Mouse (Mus musculus) Patski (cell line): Measurements from ENCODE around the gene Btg1. TPM values are rescaled to one million over a fixed set of nuclear protein-coding genes. Genes with fewer than 3 reads are reported as not detected.

Source experiments
- ATAC-seq: fragments of 100-300 bp; one replicate; pipeline ENCODE4 v1.8.0; 2021
- CTCF ChIA-PET: fragments of 350-600 bp; sonication (Branson Sonifier 250); formaldehyde crosslinking; loops from one replicate; lab custom pipeline; 2022; ENCODE audit warnings: inconsistent platforms; lab: Charles Lee
- POLR2A ChIA-PET: fragments of 350-600 bp; sonication (Branson Sonifier 250); formaldehyde crosslinking; loops from one replicate; lab custom pipeline; 2022; ENCODE audit warnings: antibody characterized with exemption, inconsistent platforms; lab: Charles Lee
- DNase-seq: peaks from one replicate; pipeline ENCODE4 v3.0.0-alpha.2; 2011; ENCODE audit warnings: low read depth, low spot score
- H3K27me3 ChIP-seq: fragments of 371-371 bp; one replicate; pipeline ENCODE4 v1.5.1; 2021
- CTCF ChIP-seq: fragments of 100-300 bp; IDR thresholded peaks from one replicate; pipeline ENCODE4 v1.5.1; 2021
- in situ Hi-C: fragments of 300-500 bp; cut with MboI; formaldehyde crosslinking; loops from 3 replicates; pipeline ENCODE4 v1.11.1; 2018; ENCODE audit warnings: low pct_unique_long_range_greater_than_20kb, mixed read lengths
- polyA plus RNA-seq: library from polyadenylated mRNA; unstranded; gene quantifications from one replicate; pipeline ENCODE4 v1.2.3, GENCODE M21; 2021

Gene Btg1
- polyA plus RNA-seq, 1 experiment from 2014 or later = 91.5 TPM

- TF ChIP-seq CTCF = no peak
- ChIA-PET POLR2A (interaction anchor here (0.6 kb wide), 1 partner anchor 13 kb away, joined by 3 read pairs; no protein-coding TSS in a partner anchor), CTCF (interaction anchor here (0.9 kb wide), 1 partner anchor 9 kb away, joined by 3 read pairs; no protein-coding TSS in a partner anchor)
- in situ Hi-C loops = no loop called here
- DNase-seq = no peak
- no peaks in the 10 kb centered on the region for H3K27me3 ChIP-seq
- no peak for ATAC-seq
These were observed 38.3 kb downstream of the Btg1 start for GRCm38 (mm10) chr10:96655066-96655465.

DNA sequence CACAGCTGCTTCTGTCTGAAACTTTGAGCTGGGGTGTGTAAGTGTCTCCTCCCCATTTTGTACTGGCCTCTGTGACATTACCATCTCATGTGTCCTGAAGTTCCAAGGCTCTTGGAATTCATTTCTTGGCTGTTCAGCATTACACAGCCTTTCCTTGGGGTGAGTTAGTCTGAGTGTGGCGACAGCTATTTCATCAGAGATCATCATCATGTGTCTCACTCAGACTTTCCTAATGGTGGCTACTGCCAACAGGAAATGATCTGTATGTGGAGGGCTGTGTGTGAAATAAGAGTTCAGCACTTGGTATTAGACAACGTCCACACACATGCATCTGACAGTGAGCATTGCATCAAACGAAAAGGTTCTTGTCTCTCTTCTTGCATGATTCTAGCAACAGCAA lies 39.4 kb downstream of the Btg1 start:
- H3K27me3 ChIP-seq = no peaks in the 10 kb centered on the region
- no peak for TF ChIP-seq CTCF
- in situ Hi-C loops = no loop called here
- ATAC-seq = no peak
- ChIA-PET POLR2A (no interaction called here), CTCF (interaction anchor here (0.8 kb wide), 1 partner anchor 14 kb away, joined by 3 read pairs; no protein-coding TSS in a partner anchor)
- no peak for DNase-seq

DNA sequence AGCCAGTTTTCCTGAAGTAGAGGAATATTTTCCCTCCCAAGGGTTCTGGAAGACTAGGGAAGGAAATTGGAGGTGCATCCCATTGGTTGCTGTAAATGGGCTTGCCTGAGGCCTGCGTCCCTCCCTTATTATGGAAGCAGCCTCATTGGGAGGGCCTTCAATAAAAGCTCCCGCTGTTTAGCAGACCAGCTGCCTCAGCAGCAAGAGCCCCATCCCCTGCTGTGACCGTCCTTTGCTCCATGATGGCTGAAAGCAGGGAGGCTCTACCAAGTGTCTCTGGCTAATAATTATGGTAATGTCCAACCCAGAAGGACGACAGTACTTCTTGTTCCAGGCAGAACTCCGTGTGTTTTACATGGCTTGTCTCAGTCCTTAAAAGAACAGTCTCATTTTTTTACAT lies 42.1 kb downstream of the Btg1 start:
- DNase-seq (no peak), ATAC-seq (no peak)
- TF ChIP-seq CTCF = no peak
- CTCF ChIA-PET = interaction anchor here (2.0 kb wide), 1 partner anchor 17 kb away, joined by 5 read pairs; no protein-coding TSS in a partner anchor
- in situ Hi-C loops = no loop called here
- POLR2A ChIA-PET = no interaction called here
- H3K27me3 ChIP-seq = no peaks in the 10 kb centered on the region

- no peak for ATAC-seq
- peak; percentile 9 for TF ChIP-seq CTCF
- no peak for DNase-seq
- POLR2A ChIA-PET = no interaction called here
- H3K27me3 ChIP-seq = no peaks in the 10 kb centered on the region
- CTCF ChIA-PET = interaction anchor here (0.7 kb wide), 1 partner anchor 40 kb away, joined by 3 read pairs; no protein-coding TSS in a partner anchor
- in situ Hi-C loops = no loop called here
These were observed 43.6 kb downstream of the Btg1 start for GRCm38 (mm10) chr10:96660280-96660985.

DNA sequence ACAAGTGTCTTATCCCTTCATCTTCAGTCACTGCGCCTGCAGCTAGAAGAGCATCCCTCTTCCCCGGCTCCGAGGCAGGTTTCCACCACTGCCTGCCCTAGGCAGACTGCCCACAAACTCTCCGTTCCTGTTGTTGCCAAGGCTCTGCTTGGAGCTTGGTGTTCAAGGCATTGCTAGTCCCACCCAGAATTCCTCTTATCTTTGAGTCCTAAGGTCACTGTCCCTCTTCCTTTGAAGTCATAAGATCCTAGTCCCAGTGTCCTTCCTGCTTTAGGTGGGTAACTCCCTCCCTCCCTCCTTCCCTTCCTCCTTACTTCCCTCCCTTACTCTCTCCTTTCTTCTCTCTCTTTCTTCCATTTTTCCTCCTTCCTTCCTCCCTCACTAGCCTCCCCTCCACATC lies 46.2 kb downstream of the Btg1 start:
- CTCF ChIA-PET = no interaction called here
- POLR2A ChIA-PET = no interaction called here
- no peak for ATAC-seq
- H3K27me3 ChIP-seq = no peaks in the 10 kb centered on the region
- in situ Hi-C loops = no loop called here
- no peak for TF ChIP-seq CTCF
- DNase-seq = no peak

GRCm38 (mm10) chr10:96663739-96664430 lies 47.1 kb downstream of the Btg1 start:
- H3K27me3 ChIP-seq = no peaks in the 10 kb centered on the region
- no peak for DNase-seq
- no peak for ATAC-seq
- in situ Hi-C loops = no loop called here
- CTCF ChIA-PET = no interaction called here
- POLR2A ChIA-PET = no interaction called here
- TF ChIP-seq CTCF = no peak
